Mouse (Mus musculus): ENCODE results near the gene Snrpa1. TPM values are rescaled to one million over a fixed set of nuclear protein-coding genes. Genes with fewer than 3 reads are reported as not detected.

The Snrpa1 gene
- 273 and 281 TPM in 2 replicates for polyA plus RNA-seq (2016; fragmentation: Nextera tagmentation; extraction: Ambion mirVana)

DNA sequence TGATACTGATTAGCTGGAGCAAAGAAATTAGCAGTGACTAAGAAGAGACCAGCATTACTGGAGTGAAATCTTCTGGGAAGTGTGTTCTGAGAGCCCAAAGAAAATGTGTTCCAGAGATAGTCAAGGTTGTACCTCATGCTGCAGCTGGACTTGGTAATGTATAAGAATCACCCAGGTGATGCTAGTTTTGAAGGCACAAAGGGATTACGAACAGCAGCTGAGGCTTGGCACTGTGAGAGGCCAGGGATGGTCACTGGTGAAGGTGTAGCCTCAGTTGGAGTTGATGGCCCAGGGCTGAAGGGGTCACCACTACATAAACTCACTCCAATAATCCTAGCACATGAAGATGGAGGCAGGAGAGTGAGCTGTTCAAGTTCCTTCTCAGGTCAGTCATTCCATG is at the start of gene Snrpa1:
Snrpa1 (plus strand) TSS at position 301 of the 400 bp plus-strand sequence.
- WGBS, result 82% methylated on average over 1 of the region's 1 CpGs

DNA sequence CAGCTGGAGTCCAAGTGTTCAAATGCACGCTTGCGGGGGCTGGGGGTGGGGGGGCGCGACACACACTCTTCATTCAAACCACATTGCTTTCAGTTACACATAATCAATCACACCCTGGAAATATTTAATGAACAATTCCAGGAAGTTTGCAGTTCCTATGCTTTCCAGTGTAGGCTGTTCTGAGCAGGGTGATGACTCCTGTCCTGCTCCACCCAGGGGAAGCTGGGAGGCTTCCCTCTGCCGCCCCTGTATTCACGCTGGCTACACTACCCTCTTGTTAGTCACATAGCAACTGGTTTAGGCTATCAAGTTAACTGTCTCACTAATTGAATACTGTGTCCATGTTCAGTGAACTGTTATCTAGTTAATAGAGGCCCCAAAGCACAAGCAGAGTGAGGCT is 48.3 kb upstream of the Snrpa1 start:
- WGBS, result 84% methylated on average over 6 of the region's 6 CpGs
- H3K4me3 ChIP-seq, result no peak overlapping the region
- H3K36me3 ChIP-seq (replicated peaks), result no peaks in the 10 kb centered on the region
- peaks cover 7% of the 10 kb centered on the region for H3K4me1 ChIP-seq
- DNase-seq (ENCODE audit: low spot score), result no peak
- no peaks in the 10 kb centered on the region for H3K27me3 ChIP-seq (replicated peaks; ENCODE audit: low read depth, poor library complexity, severe bottlenecking)
- no peaks in the 10 kb centered on the region for H3K9me3 ChIP-seq
- H3K27ac ChIP-seq (replicated peaks), result no peak overlapping the region

More for the DNA sequence above, at the start of gene Snrpa1:
- peaks cover 16% of the 10 kb centered on the region for H3K36me3 ChIP-seq (replicated peaks)
- H3K9me3 ChIP-seq, result no peaks in the 10 kb centered on the region
- H3K27ac ChIP-seq (replicated peaks), result no peak within 1 kb of the TSS; the same call in 1 of the 2 replicates
- 0 out of 2 replicates have a peak, but pooled peaks cover 5% of the 10 kb centered on the region for H3K27me3 ChIP-seq (replicated peaks; ENCODE audit: low read depth, poor library complexity, severe bottlenecking)
- H3K4me3 ChIP-seq, result peak within 1 kb of the TSS; percentile 84
- DNase-seq (ENCODE audit: low spot score), result no peak
- H3K4me1 ChIP-seq, result peaks cover 15% of the 10 kb centered on the region

DNA sequence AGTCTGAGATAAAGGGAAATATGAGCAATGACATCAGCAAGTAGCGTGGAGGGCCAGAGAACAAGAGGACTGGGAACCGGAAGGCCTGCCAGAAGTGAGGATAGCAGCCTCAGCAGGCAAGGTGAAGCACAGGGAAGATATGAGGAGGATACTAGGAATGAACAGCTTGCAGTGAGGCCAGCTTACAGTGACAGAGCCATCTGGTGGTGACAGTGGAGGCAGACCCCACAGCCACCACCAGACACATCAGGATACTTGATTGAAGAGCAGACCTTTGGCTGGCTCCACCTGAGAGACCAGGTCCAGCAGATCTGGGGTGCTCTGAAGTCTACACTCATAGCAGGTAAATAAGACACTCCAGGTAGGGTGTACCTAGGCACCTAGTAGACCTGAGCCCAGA is 31.1 kb upstream of the Snrpa1 start:
- WGBS, result 80% methylated on average over 2 of the region's 2 CpGs
- Histone ChIP-seq H3K4me1 (peaks cover 28% of the 10 kb centered on the region), H3K27ac (replicated peaks) (no peak overlapping the region), H3K27me3 (replicated peaks; ENCODE audit: low read depth, poor library complexity, severe bottlenecking) (peaks cover 20% of the 10 kb centered on the region; the same call in 1 of the 2 replicates), H3K9me3 (no peaks in the 10 kb centered on the region), H3K36me3 (replicated peaks) (no peaks in the 10 kb centered on the region), H3K4me3 (no peak overlapping the region)
- no peak for DNase-seq (ENCODE audit: low spot score)

DNA sequence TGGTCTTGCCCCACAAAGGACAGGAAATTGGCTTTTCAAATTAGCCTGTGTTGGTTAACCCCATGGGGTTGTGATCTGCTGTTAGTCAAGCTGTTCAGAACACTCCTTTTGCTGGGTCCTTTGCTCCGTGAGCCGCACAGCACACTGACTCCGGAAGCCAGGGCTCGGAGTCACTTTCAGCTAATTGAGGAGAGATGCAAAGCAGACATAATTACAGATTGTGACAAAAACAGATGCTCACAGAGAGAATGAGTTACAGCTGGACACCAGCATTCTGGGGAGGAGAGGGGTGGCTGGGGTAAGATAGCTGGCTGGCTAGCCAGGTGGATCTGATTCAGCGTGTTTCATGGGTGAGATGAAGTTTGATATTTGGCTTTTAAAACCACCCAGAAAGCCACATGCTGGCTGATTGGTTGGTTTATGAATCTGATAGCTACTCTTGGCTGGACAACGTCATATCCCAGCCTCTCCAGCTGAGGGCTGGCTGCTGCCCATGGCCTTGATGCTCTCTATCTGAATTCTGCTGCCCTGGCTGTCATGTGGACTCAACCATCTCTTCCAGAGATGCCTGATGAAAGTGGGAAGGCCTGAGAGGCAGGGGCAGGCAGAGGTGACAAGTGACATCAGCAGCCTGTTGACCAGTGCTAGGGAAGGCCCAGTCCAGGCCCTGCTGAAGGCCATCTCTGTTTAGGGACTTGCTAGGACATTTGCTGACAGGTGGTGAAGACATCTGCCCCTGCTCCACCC is 29.9 kb upstream of the Snrpa1 start:
- Histone ChIP-seq H3K27ac (replicated peaks) (peak overlapping the region; percentile 30; the same call in 1 of the 2 replicates), H3K4me1 (peaks cover 32% of the 10 kb centered on the region), H3K36me3 (replicated peaks) (no peaks in the 10 kb centered on the region), H3K27me3 (replicated peaks; ENCODE audit: low read depth, poor library complexity, severe bottlenecking) (peaks cover 20% of the 10 kb centered on the region; the same call in 1 of the 2 replicates), H3K4me3 (no peak overlapping the region), H3K9me3 (no peaks in the 10 kb centered on the region)
- WGBS, result 40% methylated on average over 6 of the region's 6 CpGs
- peak; percentile 63 for DNase-seq (ENCODE audit: low spot score)

DNA sequence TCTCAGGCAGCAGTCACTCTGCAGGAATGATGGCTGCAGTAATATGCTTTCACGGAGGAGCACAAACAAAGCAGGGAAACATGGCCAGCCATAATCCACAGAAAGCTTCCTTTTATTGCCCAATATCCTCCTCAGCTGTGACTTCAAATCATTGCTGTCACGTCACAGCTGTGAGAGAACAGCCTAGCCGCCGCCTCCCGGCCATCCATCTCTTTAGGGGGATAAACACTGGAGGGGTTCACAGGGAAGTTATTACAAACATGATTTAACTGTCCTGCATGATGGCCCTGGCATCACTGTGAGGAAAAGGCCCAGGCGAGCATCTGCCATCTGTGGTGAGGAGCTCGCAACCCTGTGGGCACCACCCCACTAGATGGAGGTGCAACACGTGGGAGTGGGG is 22.0 kb upstream of the Snrpa1 start:
- Histone ChIP-seq H3K9me3 (no peaks in the 10 kb centered on the region), H3K36me3 (replicated peaks) (no peaks in the 10 kb centered on the region), H3K27me3 (replicated peaks; ENCODE audit: low read depth, poor library complexity, severe bottlenecking) (0 out of 2 replicates have a peak, but pooled peaks cover 29% of the 10 kb centered on the region), H3K27ac (replicated peaks) (no peak overlapping the region), H3K4me3 (no peak overlapping the region), H3K4me1 (peaks cover 26% of the 10 kb centered on the region)
- DNase-seq (ENCODE audit: low spot score), result no peak
- WGBS, result 85% methylated on average over 8 of the region's 8 CpGs

DNA sequence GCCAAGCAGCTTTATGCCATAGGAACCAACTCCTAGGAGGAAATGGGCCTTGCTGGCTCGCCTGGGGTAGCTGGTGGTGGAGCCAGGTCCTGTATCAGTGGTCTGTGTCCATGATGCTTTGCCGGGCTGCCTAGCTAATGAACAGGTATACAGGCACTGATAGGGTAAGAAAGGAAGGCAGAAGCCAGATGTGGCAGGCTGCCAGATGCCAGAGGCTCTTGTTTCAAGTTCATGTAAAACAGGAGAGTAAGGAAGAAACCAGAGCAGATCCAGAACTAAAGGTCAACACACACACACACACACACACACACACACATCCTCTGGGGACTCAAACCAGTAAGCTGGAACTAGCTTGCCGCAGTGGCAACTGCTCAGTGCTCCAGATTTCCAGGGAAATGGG is 20.5 kb upstream of the Snrpa1 start:
- peaks cover 26% of the 10 kb centered on the region for H3K4me1 ChIP-seq
- 0 out of 2 replicates have a peak, but pooled peaks cover 26% of the 10 kb centered on the region for H3K27me3 ChIP-seq (replicated peaks; ENCODE audit: low read depth, poor library complexity, severe bottlenecking)
- H3K36me3 ChIP-seq (replicated peaks), result no peaks in the 10 kb centered on the region
- peak; percentile 51 for DNase-seq (ENCODE audit: low spot score)
- H3K9me3 ChIP-seq, result no peaks in the 10 kb centered on the region
- 68% methylated on average over 3 of the region's 3 CpGs for WGBS
- no peak overlapping the region for H3K27ac ChIP-seq (replicated peaks)
- no peak overlapping the region for H3K4me3 ChIP-seq

DNA sequence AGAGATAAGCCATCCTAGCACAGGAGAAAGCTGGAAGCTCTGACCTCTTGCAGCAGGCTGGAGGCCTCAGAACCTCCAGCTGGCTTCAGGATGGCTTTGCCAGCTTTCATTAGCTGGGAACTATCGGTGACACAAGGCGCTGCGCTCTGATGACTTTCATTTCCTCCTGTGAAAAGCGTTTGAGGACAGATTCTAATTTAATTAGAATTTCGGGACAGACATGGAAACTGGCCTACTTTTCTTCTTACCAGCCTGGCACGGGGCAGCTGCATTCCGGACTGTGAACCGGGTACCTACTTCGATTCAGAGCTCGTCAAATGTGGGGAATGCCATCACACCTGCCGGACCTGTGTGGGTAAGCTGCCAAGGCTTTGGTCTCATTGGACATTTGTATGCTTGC is 20.1 kb upstream of the Snrpa1 start:
- H3K4me3 ChIP-seq, result no peak overlapping the region
- no peaks in the 10 kb centered on the region for H3K9me3 ChIP-seq
- WGBS, result 83% methylated on average over 11 of the region's 11 CpGs
- H3K27ac ChIP-seq (replicated peaks), result no peak overlapping the region
- H3K27me3 ChIP-seq (replicated peaks; ENCODE audit: low read depth, poor library complexity, severe bottlenecking), result 0 out of 2 replicates have a peak, but pooled peaks cover 26% of the 10 kb centered on the region
- peaks cover 28% of the 10 kb centered on the region for H3K4me1 ChIP-seq
- DNase-seq (ENCODE audit: low spot score), result no peak
- H3K36me3 ChIP-seq (replicated peaks), result no peaks in the 10 kb centered on the region

DNA sequence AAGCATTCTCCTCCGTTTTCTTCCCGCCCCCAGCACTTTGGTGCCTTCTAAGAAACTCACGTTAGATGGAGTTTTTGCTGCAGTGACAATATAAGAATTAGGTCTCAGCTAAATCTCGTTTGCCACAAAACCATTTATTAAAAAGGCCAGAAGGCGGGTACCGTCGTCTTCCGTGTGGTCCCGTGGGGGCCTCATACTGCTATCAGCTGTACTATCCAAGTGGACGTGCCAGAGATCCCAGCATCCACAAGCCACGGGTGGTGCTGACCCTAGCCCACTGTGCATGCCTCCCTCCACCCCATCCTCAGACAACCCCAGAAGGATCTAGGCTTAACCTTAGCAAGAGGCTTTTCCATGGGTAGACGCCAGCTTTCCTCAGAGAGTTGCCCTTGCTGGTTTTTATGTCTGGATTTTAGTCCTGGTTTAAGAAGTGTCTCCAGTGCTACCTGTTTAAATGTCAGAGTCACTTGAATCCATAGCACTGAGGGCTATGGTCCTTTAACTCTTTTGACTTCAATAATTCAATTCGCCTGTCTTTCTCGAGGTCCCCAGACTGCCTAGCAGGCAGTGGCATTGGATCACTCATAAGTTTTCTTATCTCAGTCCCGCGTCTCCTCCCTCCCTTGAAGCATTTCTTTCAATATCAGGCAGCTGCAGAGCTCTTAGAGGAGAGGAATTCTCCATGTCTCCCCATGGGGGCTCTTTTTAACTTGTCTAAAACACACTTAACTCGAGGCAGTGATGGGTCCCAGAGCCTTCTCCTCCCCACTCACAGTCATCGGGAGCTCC is 18.6 kb upstream of the Snrpa1 start:
- WGBS, result 85% methylated on average over 18 of the region's 18 CpGs
- Histone ChIP-seq H3K4me3 (no peak overlapping the region), H3K27me3 (replicated peaks; ENCODE audit: low read depth, poor library complexity, severe bottlenecking) (peaks cover 20% of the 10 kb centered on the region), H3K36me3 (replicated peaks) (no peaks in the 10 kb centered on the region), H3K27ac (replicated peaks) (no peak overlapping the region), H3K9me3 (no peaks in the 10 kb centered on the region), H3K4me1 (peaks cover 30% of the 10 kb centered on the region)
- DNase-seq (ENCODE audit: low spot score), result no peak

DNA sequence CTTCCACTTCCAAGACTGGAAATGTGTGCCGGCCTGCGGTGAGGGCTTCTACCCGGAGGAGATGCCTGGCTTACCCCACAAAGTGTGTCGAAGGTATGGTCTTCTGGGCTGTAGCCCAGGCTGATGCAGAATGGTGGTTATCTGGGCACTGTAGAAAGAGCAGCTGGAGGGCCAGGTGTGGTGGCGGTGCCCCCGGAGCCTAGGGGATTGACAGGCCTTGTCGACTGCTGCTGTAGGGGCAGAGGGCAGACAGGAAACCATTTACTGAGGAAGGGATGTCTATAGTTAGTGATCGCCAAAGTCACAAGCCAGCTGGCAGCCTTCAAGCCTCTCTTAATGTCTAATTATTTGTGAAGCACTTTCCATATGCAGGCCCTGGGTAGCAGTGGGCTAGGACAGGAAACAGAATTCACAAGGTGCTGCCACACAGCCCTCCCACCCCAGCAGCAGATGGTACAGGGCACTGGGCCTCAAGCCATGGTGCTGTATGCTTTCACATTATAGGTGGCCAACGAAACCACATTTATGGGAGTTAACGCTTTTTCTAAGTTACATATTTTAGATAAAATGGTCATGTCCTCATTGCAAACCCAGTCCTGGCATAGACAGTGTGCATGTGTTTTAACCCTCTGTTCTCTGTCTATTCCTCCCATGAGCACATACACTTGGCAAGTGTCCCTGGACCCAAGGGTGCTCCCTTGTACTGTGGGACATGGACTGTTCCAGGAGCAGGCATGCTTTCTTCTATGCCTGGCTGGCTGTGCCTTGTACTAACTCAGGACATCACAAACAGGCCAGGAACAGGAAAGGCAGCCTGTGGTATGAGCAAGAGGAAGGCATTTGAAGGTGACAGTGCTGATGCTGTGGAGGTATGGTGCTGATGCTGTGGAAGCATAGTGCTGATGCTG is 15.0 kb upstream of the Snrpa1 start, which contains the start of gene Gm45213:
Gm45213 (plus strand) TSS at position 51 of the 908 bp plus-strand sequence.
- H3K27me3 ChIP-seq (replicated peaks; ENCODE audit: low read depth, poor library complexity, severe bottlenecking), result peaks cover 13% of the 10 kb centered on the region
- peak; percentile 21 for DNase-seq (ENCODE audit: low spot score)
- peaks cover 58% of the 10 kb centered on the region for H3K4me1 ChIP-seq
- 76% methylated on average over 10 of the region's 10 CpGs for WGBS
- no peaks in the 10 kb centered on the region for H3K36me3 ChIP-seq (replicated peaks)
- H3K9me3 ChIP-seq, result no peaks in the 10 kb centered on the region
- no peak within 1 kb of the TSS for H3K4me3 ChIP-seq
- H3K27ac ChIP-seq (replicated peaks), result no peak within 1 kb of the TSS

DNA sequence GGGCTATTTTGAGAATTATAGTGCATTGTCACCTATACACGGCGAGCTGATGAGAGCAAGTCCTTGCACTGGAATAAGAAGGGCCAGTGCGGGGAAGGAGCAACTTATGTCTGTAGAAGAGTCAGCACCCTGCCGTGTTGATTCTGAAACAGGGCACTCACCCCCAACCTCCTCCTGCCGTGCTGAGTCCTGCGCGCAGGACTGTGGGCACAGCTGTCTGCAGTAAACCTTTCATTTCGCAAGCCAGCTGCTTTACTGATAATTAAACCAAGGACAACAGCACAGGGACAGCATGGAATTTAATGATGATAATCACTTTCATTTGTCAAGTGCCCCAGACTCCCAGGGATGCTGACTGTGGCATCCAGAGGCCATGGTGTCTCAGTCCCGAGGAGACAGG is 14.2 kb upstream of the Snrpa1 start:
- WGBS, result 36% methylated on average over 9 of the region's 9 CpGs
- no peak overlapping the region for H3K27ac ChIP-seq (replicated peaks)

DNA sequence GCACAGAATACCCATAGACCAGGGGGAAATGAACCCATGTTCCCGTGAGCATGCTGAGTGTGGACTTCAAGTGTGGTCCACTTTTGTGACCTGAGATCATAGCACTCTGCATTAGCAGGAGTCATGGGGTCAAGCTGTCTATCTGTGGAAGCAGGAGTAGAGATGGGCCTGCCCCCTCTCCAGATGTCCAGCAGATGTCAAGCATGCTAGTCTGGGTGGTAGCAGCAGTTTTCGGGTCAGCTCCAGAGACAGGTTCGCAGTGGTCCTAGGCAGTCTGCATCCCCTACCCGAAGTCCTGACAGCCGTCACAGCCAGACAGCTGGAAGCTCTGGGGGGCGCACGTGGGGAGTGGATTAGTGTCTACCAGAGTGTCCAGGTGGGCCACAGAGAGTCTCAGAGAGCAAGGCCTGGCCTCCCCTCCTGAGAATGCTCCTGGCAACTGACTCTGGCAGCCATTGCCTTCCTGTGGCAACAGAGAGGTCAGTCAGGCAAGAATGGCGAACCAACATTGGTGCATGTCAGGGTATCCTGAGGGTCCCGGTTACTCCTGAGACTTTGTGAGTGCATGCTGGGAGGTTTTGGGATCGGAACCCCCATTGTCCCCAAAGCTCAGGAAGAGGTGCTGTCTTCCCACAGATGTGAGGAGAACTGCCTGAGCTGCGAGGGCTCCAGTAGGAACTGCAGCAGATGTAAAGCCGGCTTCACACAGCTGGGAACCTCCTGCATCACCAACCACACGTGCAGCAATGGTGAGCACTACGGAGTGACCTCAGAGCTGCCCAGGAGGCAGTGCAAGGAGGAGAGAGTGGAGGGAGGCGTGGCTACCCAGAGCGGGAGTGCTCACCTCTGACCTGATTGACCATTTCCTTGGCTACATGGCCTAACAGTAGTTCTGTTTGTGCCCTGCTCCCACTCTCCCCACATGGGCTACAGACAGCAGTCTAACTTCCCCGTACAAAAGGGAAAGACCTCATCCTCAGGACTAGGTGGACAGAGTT is 11.6 kb upstream of the Snrpa1 start:
- Histone ChIP-seq H3K4me3 (no peak overlapping the region), H3K27me3 (replicated peaks; ENCODE audit: low read depth, poor library complexity, severe bottlenecking) (peaks cover 14% of the 10 kb centered on the region), H3K4me1 (peaks cover 56% of the 10 kb centered on the region), H3K36me3 (replicated peaks) (no peaks in the 10 kb centered on the region), H3K27ac (replicated peaks) (no peak overlapping the region; the same call in 1 of the 2 replicates), H3K9me3 (no peaks in the 10 kb centered on the region)
- 40% methylated on average over 17 of the region's 17 CpGs for WGBS
- peak; percentile 54 for DNase-seq (ENCODE audit: low spot score)

More for the DNA sequence above, 14.2 kb upstream of the Snrpa1 start:
- Histone ChIP-seq H3K4me3 (no peak overlapping the region), H3K4me1 (peaks cover 56% of the 10 kb centered on the region), H3K9me3 (no peaks in the 10 kb centered on the region), H3K27me3 (replicated peaks; ENCODE audit: low read depth, poor library complexity, severe bottlenecking) (peaks cover 14% of the 10 kb centered on the region), H3K36me3 (replicated peaks) (no peaks in the 10 kb centered on the region)
- no peak for DNase-seq (ENCODE audit: low spot score)
